Mouse (Mus musculus) CD4-positive, CD25-positive, alpha-beta regulatory T cell, adult 9 weeks (primary cell): ENCODE results near the gene Olfr969. TPM values are rescaled to one million over a fixed set of nuclear protein-coding genes. Genes with fewer than 3 reads are reported as not detected.

Experiments
- polyA plus RNA-seq: library from polyadenylated mRNA; unstranded; fragments of 100-300 nt; shearing (Covaris generic); gene quantifications from one replicate; pipeline ENCODE4 v1.2.1, GENCODE M21; 2017

Gene Olfr969
- polyA plus RNA-seq, result not detected

GRCm38 (mm10) chr9:39790558-39790957 is at the start of gene Olfr969:
TSS of gene Olfr969 (plus strand) at chr9:39790945.

GRCm38 (mm10) chr9:39745949-39746348 is 44.8 kb upstream of the Olfr969 start, which contains the start of gene Olfr967:
TSS of gene Olfr967 (plus strand) at chr9:39746249.

GRCm38 (mm10) chr9:39783153-39783552 is 7.6 kb upstream of the Olfr969 start, which contains the start of gene Olfr968:
TSS of gene Olfr968 (minus strand) at chr9:39783253.

GRCm38 (mm10) chr9:39808560-39808959 is 17.8 kb downstream of the Olfr969 start, which contains the start of gene Olfr970:
TSS of gene Olfr970 (plus strand) at chr9:39808860.

GRCm38 (mm10) chr9:39836576-39836975 is 45.8 kb downstream of the Olfr969 start, which contains the start of gene Olfr971:
TSS of gene Olfr971 (plus strand) at chr9:39836876.

Other genes with a start within 250 kb of the Olfr969 start
- not detected for gene Olfr958, start 236.9 kb upstream of the Olfr969 start, polyA plus RNA-seq
- not detected for gene Olfr959, start 215.4 kb upstream of the Olfr969 start, polyA plus RNA-seq
- gene AW551984, start 186.5 kb upstream of the Olfr969 start, polyA plus RNA-seq, result not detected
- gene Olfr148, start 180.3 kb upstream of the Olfr969 start, polyA plus RNA-seq, result not detected
- gene Olfr960, start 169.6 kb upstream of the Olfr969 start, polyA plus RNA-seq, result not detected
- 0.30 TPM for gene Olfr961, start 145.9 kb upstream of the Olfr969 start, polyA plus RNA-seq
- not detected for gene Olfr963, start 123.7 kb upstream of the Olfr969 start, polyA plus RNA-seq
- gene Olfr149, start 83.8 kb upstream of the Olfr969 start, polyA plus RNA-seq, result not detected
- gene Olfr965, start 79.6 kb upstream of the Olfr969 start, polyA plus RNA-seq, result not detected
- gene Olfr150, start 60.0 kb upstream of the Olfr969 start, polyA plus RNA-seq, result not detected
- not detected for gene Olfr967, start 44.7 kb upstream of the Olfr969 start, polyA plus RNA-seq
- not detected for gene Olfr968, start 7.7 kb upstream of the Olfr969 start, polyA plus RNA-seq
- not detected for gene Olfr970, start 17.9 kb downstream of the Olfr969 start, polyA plus RNA-seq
- not detected for gene Olfr971, start 45.9 kb downstream of the Olfr969 start, polyA plus RNA-seq
- not detected for gene Olfr972, start 75.5 kb downstream of the Olfr969 start, polyA plus RNA-seq
- not detected for gene Olfr229, start 116.4 kb downstream of the Olfr969 start, polyA plus RNA-seq
- gene Olfr974, start 146.6 kb downstream of the Olfr969 start, polyA plus RNA-seq, result not detected
- gene Olfr975, start 161.1 kb downstream of the Olfr969 start, polyA plus RNA-seq, result not detected
- not detected for gene Olfr976, start 170.2 kb downstream of the Olfr969 start, polyA plus RNA-seq
- gene Olfr978, start 201.2 kb downstream of the Olfr969 start, polyA plus RNA-seq, result not detected
- gene Olfr979, start 212.5 kb downstream of the Olfr969 start, polyA plus RNA-seq, result not detected
- not detected for gene Olfr980, start 218.6 kb downstream of the Olfr969 start, polyA plus RNA-seq
- not detected for gene Olfr981, start 230.5 kb downstream of the Olfr969 start, polyA plus RNA-seq